Mouse (Mus musculus): ENCODE data around the gene Naa35. TPM values are rescaled to one million over a fixed set of nuclear protein-coding genes. Genes with fewer than 3 reads are reported as not detected.

Naa35 gene
- polyA plus RNA-seq, 1 experiment from 2014 or later = 177 TPM

DNA sequence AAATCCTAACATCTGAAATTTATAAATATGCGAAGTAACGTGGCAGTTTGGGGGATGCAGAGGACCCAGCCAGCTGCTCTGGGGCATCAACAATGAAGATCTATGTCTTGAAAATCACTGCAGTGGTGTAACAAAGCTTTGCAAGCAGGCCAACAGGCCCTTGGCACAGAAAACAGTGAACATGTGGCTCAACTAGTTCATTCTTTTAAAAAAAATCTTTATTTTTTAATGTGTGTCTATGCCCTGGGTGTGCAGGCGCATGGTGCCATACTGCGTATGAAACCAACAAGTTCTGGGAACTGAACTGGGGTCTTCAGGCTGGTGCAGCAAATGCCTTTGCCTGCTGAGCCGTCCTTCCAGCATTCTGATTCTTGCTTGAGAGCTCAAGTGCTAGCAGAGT lies 32.8 kb upstream of the Naa35 start:
- H3K9ac ChIP-seq (replicated peaks; ENCODE audit: low read depth, low read length) = no peak overlapping the region
- no peak for ATAC-seq

DNA sequence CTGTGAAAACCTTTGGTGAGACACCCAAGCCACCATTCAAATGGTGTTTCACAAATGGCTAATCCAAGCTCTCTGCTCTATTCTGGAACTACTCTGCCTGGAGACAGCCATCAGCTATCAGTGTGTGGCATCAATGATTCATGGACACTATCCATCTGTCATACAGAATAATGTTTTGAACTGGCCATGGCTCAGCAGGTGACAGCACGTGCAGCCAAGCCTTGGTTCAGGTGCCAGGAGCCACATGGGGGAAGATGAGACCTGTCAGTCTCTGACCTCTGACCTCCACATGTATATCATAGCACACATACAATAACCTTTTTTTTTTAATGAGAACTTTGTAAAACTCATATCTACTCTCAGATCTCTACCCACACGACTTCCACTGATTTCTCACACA lies 32.3 kb upstream of the Naa35 start:
- ATAC-seq = no peak
- 93% methylated on average over 2 of the region's 2 CpGs for WGBS
- Histone ChIP-seq H3K9ac (replicated peaks; ENCODE audit: low read depth, low read length) (no peak overlapping the region), H3K27ac (ENCODE audit: low read length) (no peak overlapping the region), H3K4me1 (replicated peaks; ENCODE audit: control insufficient read depth, insufficient read depth, low read length) (peaks cover 23% of the 10 kb centered on the region), H3K4me2 (ENCODE audit: low read length) (no peak overlapping the region), H3K9me3 (ENCODE audit: control insufficient read depth, low read length) (no peaks in the 10 kb centered on the region), H3K36me3 (ENCODE audit: control insufficient read depth, insufficient read depth) (no peaks in the 10 kb centered on the region), H3K4me3 (replicated peaks; ENCODE audit: low read length) (no peak overlapping the region), H3K27me3 (replicated peaks; ENCODE audit: control insufficient read depth, insufficient read depth, low read length) (no peaks in the 10 kb centered on the region)

More for the DNA sequence above, 32.8 kb upstream of the Naa35 start:
- no peak overlapping the region for H3K4me3 ChIP-seq (replicated peaks; ENCODE audit: low read length)
- 88% methylated on average over 5 of the region's 5 CpGs for WGBS
- no peaks in the 10 kb centered on the region for H3K36me3 ChIP-seq (ENCODE audit: control insufficient read depth, insufficient read depth)
- H3K4me1 ChIP-seq (replicated peaks; ENCODE audit: control insufficient read depth, insufficient read depth, low read length) = peaks cover 23% of the 10 kb centered on the region
- no peak overlapping the region for H3K4me2 ChIP-seq (ENCODE audit: low read length)
- no peak overlapping the region for H3K27ac ChIP-seq (ENCODE audit: low read length)
- H3K9me3 ChIP-seq (ENCODE audit: control insufficient read depth, low read length) = no peaks in the 10 kb centered on the region
- no peaks in the 10 kb centered on the region for H3K27me3 ChIP-seq (replicated peaks; ENCODE audit: control insufficient read depth, insufficient read depth, low read length)

DNA sequence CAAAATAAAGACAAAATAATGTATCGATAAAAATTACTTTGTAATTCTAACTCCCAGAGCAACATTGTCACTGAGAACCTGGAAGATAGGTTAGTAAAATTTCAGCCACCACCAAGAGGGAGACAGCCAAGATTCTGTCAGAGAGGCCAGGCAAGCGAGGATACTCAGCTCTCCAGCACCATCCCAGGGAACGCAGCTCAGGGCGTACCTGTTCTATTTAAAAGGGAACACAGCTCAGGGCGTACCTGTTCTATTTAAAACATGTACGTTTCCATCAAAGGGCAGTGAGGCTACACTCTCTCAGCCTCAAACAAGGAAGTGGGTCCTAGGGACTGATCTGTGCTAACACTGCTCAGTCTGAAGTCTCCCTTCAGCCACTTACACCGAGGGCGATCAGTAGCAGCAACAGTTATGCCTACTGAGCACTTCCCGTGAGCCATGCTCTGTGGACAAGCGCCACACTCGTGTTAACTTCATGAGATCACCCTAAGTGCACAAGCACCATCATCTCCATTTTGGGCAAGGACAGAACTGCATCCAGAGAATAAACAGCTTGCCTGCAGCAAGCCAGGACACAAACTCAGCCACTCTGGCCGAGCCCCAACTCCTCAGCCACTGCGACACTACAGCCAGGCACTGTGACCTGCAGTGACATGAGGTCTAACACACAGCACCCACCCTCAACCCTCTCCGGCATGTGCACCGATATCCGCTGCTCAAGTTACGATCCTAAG lies 30.1 kb upstream of the Naa35 start:
- Histone ChIP-seq H3K4me3 (replicated peaks; ENCODE audit: low read length) (no peak overlapping the region), H3K4me1 (replicated peaks; ENCODE audit: control insufficient read depth, insufficient read depth, low read length) (peaks cover 26% of the 10 kb centered on the region), H3K27ac (ENCODE audit: low read length) (no peak overlapping the region), H3K9ac (replicated peaks; ENCODE audit: low read depth, low read length) (no peak overlapping the region), H3K36me3 (ENCODE audit: control insufficient read depth, insufficient read depth) (no peaks in the 10 kb centered on the region), H3K4me2 (ENCODE audit: low read length) (peak overlapping the region; percentile 62), H3K27me3 (replicated peaks; ENCODE audit: control insufficient read depth, insufficient read depth, low read length) (no peaks in the 10 kb centered on the region), H3K9me3 (ENCODE audit: control insufficient read depth, low read length) (no peaks in the 10 kb centered on the region)
- no peak for ATAC-seq
- 82% methylated on average over 17 of the region's 17 CpGs for WGBS

DNA sequence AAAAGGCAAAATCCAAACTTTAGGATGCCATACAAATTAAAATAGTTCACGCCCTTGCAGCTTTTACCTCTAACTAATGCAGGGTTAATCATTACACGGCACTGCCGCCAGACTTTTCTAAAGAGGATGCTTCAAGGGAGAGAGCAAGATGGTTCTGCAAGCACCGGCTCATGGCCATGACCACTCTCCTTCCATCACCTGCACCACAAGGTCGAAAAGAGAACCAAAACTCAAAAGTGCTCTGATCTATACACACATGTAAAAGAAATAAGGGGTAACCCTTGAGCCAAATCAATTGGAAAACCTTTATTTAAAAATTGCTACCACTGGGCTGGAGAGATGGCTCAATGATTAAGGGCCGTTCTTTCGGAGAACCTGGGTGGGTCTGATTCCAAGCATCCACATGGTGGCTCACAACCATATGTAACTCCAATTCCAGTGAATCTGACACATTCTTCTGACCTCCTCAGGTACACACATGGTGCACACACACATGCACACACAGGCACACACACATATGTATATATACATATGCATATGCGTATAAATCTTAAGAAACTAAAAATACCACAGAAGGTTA lies 29.4 kb upstream of the Naa35 start:
- WGBS = 81% methylated on average over 8 of the region's 8 CpGs
- H3K27ac ChIP-seq (ENCODE audit: low read length) = no peak overlapping the region
- no peaks in the 10 kb centered on the region for H3K36me3 ChIP-seq (ENCODE audit: control insufficient read depth, insufficient read depth)
- H3K4me1 ChIP-seq (replicated peaks; ENCODE audit: control insufficient read depth, insufficient read depth, low read length) = peaks cover 26% of the 10 kb centered on the region
- H3K9ac ChIP-seq (replicated peaks; ENCODE audit: low read depth, low read length) = no peak overlapping the region
- ATAC-seq = no peak
- no peaks in the 10 kb centered on the region for H3K27me3 ChIP-seq (replicated peaks; ENCODE audit: control insufficient read depth, insufficient read depth, low read length)
- H3K9me3 ChIP-seq (ENCODE audit: control insufficient read depth, low read length) = no peaks in the 10 kb centered on the region
- H3K4me3 ChIP-seq (replicated peaks; ENCODE audit: low read length) = peak overlapping the region; percentile 10
- peak overlapping the region; percentile 62 for H3K4me2 ChIP-seq (ENCODE audit: low read length)

DNA sequence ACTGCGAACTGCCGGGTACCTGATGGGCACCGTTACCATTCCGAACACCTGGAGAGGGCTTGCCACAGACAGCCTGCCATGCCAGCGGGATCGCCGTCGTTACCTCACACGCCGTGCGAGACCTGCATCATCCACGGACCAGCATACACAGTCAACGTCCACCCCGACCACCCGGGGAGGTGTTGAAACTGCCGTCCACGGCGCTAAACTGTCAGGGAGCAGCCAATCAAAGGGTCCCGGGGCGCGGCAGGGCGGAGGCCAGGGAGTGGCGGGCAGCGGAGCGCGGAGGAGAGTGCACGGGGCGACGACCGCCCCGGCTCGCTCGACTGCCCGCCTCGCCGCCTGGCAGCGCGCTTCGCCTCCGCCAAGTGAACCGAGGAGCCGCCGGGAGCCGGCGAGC lies 28.4 kb upstream of the Naa35 start:
- H3K4me2 ChIP-seq (ENCODE audit: low read length) = peak overlapping the region; percentile 62
- no peaks in the 10 kb centered on the region for H3K9me3 ChIP-seq (ENCODE audit: control insufficient read depth, low read length)
- H3K9ac ChIP-seq (replicated peaks; ENCODE audit: low read depth, low read length) = peak overlapping the region; percentile 77
- peak; percentile 67 for ATAC-seq
- H3K36me3 ChIP-seq (ENCODE audit: control insufficient read depth, insufficient read depth) = no peaks in the 10 kb centered on the region
- WGBS = 0% methylated on average over 42 of the region's 45 CpGs
- H3K4me1 ChIP-seq (replicated peaks; ENCODE audit: control insufficient read depth, insufficient read depth, low read length) = peaks cover 26% of the 10 kb centered on the region
- peak overlapping the region; percentile 66 for H3K27ac ChIP-seq (ENCODE audit: low read length)
- H3K4me3 ChIP-seq (replicated peaks; ENCODE audit: low read length) = peak overlapping the region; percentile 81
- H3K27me3 ChIP-seq (replicated peaks; ENCODE audit: control insufficient read depth, insufficient read depth, low read length) = no peaks in the 10 kb centered on the region

DNA sequence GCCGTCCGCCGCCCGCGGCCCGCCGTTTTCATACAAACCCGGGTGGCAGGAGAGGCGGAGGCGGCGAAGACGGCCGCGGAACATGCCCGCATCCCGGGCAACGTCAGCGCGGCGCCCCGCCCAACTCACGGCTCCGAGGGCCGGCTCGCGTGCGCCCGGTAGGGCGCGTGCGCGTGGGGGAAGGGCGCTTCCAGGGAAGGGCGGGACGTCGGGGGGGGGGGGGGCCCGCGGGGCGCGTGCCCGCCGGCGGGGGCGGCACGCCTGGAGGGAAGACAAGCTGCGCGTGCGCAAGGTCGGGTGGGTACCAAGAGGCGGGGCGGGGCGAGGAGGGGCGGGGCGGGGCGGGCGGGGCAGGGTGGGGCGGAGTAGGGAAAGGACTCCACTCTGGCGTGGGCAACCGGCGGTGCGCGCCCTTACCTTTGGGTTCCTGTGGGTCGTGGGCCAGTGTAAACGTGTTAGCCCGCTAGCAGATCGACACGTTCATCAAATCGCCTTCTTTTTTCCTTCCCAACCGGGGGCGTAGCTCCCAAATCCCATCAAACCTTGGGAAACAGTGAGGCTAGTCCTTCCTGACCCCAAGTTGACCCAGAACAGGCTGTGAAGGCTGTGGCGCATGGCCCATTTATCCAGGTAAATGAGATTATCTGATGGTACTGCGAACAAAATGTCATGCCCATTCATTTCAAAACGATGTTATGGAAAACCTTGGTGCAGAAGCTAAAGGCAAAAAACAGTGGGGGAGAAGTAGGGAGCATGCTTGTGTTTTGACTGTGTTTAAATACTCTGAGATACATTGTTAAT lies 27.7 kb upstream of the Naa35 start:
- no peaks in the 10 kb centered on the region for H3K36me3 ChIP-seq (ENCODE audit: control insufficient read depth, insufficient read depth)
- H3K27ac ChIP-seq (ENCODE audit: low read length) = peak overlapping the region; percentile 66
- peaks cover 23% of the 10 kb centered on the region for H3K4me1 ChIP-seq (replicated peaks; ENCODE audit: control insufficient read depth, insufficient read depth, low read length)
- no peaks in the 10 kb centered on the region for H3K9me3 ChIP-seq (ENCODE audit: control insufficient read depth, low read length)
- WGBS = under 1% methylated on average over 41 of the region's 73 CpGs
- no peaks in the 10 kb centered on the region for H3K27me3 ChIP-seq (replicated peaks; ENCODE audit: control insufficient read depth, insufficient read depth, low read length)
- peak overlapping the region; percentile 81 for H3K4me3 ChIP-seq (replicated peaks; ENCODE audit: low read length)
- H3K4me2 ChIP-seq (ENCODE audit: low read length) = peak overlapping the region; percentile 84
- peak overlapping the region; percentile 77 for H3K9ac ChIP-seq (replicated peaks; ENCODE audit: low read depth, low read length)
- ATAC-seq = peak; percentile 94

DNA sequence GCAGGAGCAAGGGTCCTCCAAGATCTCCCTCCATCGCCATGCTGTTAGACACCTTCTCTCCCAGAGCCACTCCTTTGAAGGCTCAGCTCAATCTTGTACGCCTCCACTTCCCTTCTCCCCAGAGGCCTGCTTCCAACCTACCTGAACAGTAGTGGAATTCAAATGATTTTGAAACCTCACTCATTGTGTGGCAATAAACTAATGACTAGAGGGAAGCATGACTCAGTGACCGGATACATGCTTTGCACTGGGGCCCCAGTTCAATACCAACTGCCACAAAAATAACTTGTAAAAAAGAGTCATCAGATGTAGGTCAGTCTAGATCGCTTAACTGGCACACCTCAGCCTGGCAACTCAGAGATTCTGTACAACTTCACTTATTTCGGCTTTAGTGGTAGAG lies 26.3 kb upstream of the Naa35 start:
- Histone ChIP-seq H3K9me3 (ENCODE audit: control insufficient read depth, low read length) (no peaks in the 10 kb centered on the region), H3K4me1 (replicated peaks; ENCODE audit: control insufficient read depth, insufficient read depth, low read length) (peaks cover 22% of the 10 kb centered on the region), H3K4me3 (replicated peaks; ENCODE audit: low read length) (no peak overlapping the region), H3K9ac (replicated peaks; ENCODE audit: low read depth, low read length) (no peak overlapping the region), H3K4me2 (ENCODE audit: low read length) (no peak overlapping the region), H3K27me3 (replicated peaks; ENCODE audit: control insufficient read depth, insufficient read depth, low read length) (no peaks in the 10 kb centered on the region), H3K36me3 (ENCODE audit: control insufficient read depth, insufficient read depth) (no peaks in the 10 kb centered on the region), H3K27ac (ENCODE audit: low read length) (no peak overlapping the region)
- WGBS = 95% methylated on average over 5 of the region's 5 CpGs
- no peak for ATAC-seq

DNA sequence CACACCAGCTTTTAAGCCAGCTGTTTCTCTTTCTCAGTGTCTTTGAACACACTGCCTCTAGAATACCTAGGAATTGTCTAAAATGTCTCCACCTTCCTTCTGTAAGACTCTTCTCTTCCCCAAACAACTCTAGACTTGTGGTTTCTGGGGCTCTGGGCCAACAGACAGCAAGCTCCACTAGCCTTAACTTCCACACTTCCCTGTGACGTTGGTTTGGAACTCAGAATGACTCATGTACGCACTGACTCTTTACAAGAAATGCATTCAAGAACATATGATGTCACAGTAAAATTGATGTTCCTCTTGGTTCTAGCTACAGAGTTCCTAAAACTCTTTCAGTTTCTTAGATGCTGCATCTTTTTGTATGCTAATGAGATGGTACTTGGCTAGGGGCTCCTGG lies 22.6 kb upstream of the Naa35 start:
- no peaks in the 10 kb centered on the region for H3K36me3 ChIP-seq (ENCODE audit: control insufficient read depth, insufficient read depth)
- H3K27ac ChIP-seq (ENCODE audit: low read length) = no peak overlapping the region
- no peak overlapping the region for H3K9ac ChIP-seq (replicated peaks; ENCODE audit: low read depth, low read length)
- peaks cover 6% of the 10 kb centered on the region; the same call in 1 of the 2 replicates for H3K4me1 ChIP-seq (replicated peaks; ENCODE audit: control insufficient read depth, insufficient read depth, low read length)
- no peaks in the 10 kb centered on the region for H3K9me3 ChIP-seq (ENCODE audit: control insufficient read depth, low read length)
- H3K4me3 ChIP-seq (replicated peaks; ENCODE audit: low read length) = no peak overlapping the region
- H3K27me3 ChIP-seq (replicated peaks; ENCODE audit: control insufficient read depth, insufficient read depth, low read length) = no peaks in the 10 kb centered on the region
- 89% methylated on average over 2 of the region's 2 CpGs for WGBS
- ATAC-seq = no peak
- H3K4me2 ChIP-seq (ENCODE audit: low read length) = no peak overlapping the region

DNA sequence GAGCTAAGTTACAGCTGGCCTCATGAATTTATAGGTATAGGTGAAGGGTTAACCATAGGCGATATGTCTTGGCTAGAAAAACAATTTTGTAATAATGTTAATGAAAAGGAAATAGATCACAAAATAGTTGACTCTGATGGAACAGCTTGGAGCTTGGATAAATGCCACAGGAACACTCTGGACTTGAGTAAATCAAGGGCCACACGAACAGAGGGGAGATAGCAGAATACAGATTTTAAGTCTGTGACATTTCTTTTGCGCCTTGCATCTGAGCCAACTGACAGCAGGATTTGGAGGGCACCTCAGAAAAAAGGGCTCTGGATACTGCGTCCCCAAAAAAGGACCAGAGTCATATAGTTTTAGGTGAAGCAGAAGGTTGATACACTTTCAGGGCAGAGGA lies 20.6 kb upstream of the Naa35 start:
- ATAC-seq = no peak
- H3K9ac ChIP-seq (replicated peaks; ENCODE audit: low read depth, low read length) = no peak overlapping the region
- H3K27ac ChIP-seq (ENCODE audit: low read length) = no peak overlapping the region
- WGBS = 92% methylated on average over 4 of the region's 4 CpGs
- no peaks in the 10 kb centered on the region for H3K36me3 ChIP-seq (ENCODE audit: control insufficient read depth, insufficient read depth)
- H3K27me3 ChIP-seq (replicated peaks; ENCODE audit: control insufficient read depth, insufficient read depth, low read length) = no peaks in the 10 kb centered on the region
- H3K4me1 ChIP-seq (replicated peaks; ENCODE audit: control insufficient read depth, insufficient read depth, low read length) = no peaks in the 10 kb centered on the region
- no peaks in the 10 kb centered on the region for H3K9me3 ChIP-seq (ENCODE audit: control insufficient read depth, low read length)
- H3K4me2 ChIP-seq (ENCODE audit: low read length) = no peak overlapping the region
- H3K4me3 ChIP-seq (replicated peaks; ENCODE audit: low read length) = no peak overlapping the region
